ENCODE assay signal across 8 mouse cellular contexts in genomic region chrX:48054186-48055015, GRCm38 (mm10). TPM values are rescaled to one million over a fixed set of nuclear protein-coding genes. Genes with fewer than 3 reads are reported as not detected.
A peak's percentile ranks its signal among the peaks of the same experiment; 100 is the strongest.
DNase-seq lines count a peak whose midpoint lies in the region; ATAC-seq lines count a peak whose summit lies in the region.

No protein-coding gene starts in this region.

- H3K27ac ChIP-seq in embryonic facial prominence, embryonic 12.5 days: no peak overlapping the region
- H3K27ac ChIP-seq in heart, embryonic 10.5 days: no peak overlapping the region
- H3K27ac ChIP-seq in kidney, embryonic 16.5 days (ENCODE audit: low read length): no peak overlapping the region
- no peak overlapping the region for H3K27ac ChIP-seq in liver, embryonic 15.5 days (replicated peaks)

- H3K4me2 ChIP-seq in embryonic facial prominence, embryonic 12.5 days (replicated peaks): peak overlapping the region; percentile 50
- H3K4me2 ChIP-seq in kidney, embryonic 16.5 days (replicated peaks; ENCODE audit: low read depth, low read length): peak overlapping the region; percentile 66
- H3K4me2 ChIP-seq in liver, embryonic 15.5 days: peak overlapping the region; percentile 59

- H3K27me3 ChIP-seq in embryonic facial prominence, embryonic 12.5 days: no peaks in the 10 kb centered on the region
- H3K27me3 ChIP-seq in heart, embryonic 10.5 days (ENCODE audit: insufficient read depth, poor library complexity, severe bottlenecking): peaks cover 15% of the 10 kb centered on the region; the same call in 1 of the 2 replicates
- H3K27me3 ChIP-seq in kidney, embryonic 16.5 days (ENCODE audit: insufficient read depth, low read length): peaks cover 6% of the 10 kb centered on the region; the same call in 1 of the 2 replicates
- peaks cover 9% of the 10 kb centered on the region for H3K27me3 ChIP-seq in liver, embryonic 15.5 days

- H3K4me1 ChIP-seq in embryonic facial prominence, embryonic 12.5 days: no peaks in the 10 kb centered on the region
- no peaks in the 10 kb centered on the region for H3K4me1 ChIP-seq in heart, embryonic 10.5 days
- no peaks in the 10 kb centered on the region for H3K4me1 ChIP-seq in kidney, embryonic 16.5 days (ENCODE audit: insufficient read depth, low read length)
- no peaks in the 10 kb centered on the region for H3K4me1 ChIP-seq in liver, embryonic 15.5 days (replicated peaks)

- H3K36me3 ChIP-seq in embryonic facial prominence, embryonic 12.5 days: no peaks in the 10 kb centered on the region
- H3K36me3 ChIP-seq in heart, embryonic 10.5 days: no peaks in the 10 kb centered on the region
- no peaks in the 10 kb centered on the region for H3K36me3 ChIP-seq in kidney, embryonic 16.5 days (ENCODE audit: insufficient read depth, low read length)
- no peaks in the 10 kb centered on the region for H3K36me3 ChIP-seq in liver, embryonic 15.5 days (replicated peaks)

- no peaks in the 10 kb centered on the region for H3K9me3 ChIP-seq in embryonic facial prominence, embryonic 12.5 days
- no peaks in the 10 kb centered on the region for H3K9me3 ChIP-seq in heart, embryonic 10.5 days
- H3K9me3 ChIP-seq in kidney, embryonic 16.5 days (ENCODE audit: low read length): no peaks in the 10 kb centered on the region
- no peaks in the 10 kb centered on the region for H3K9me3 ChIP-seq in liver, embryonic 15.5 days (replicated peaks)

- H3K4me3 ChIP-seq in embryonic facial prominence, embryonic 12.5 days: peak overlapping the region; percentile 25; the same call in 1 of the 2 replicates
- peak overlapping the region; percentile 52 for H3K4me3 ChIP-seq in heart, embryonic 10.5 days
- H3K4me3 ChIP-seq in kidney, embryonic 16.5 days (ENCODE audit: low read length): peak overlapping the region; percentile 42
- H3K4me3 ChIP-seq in liver, embryonic 15.5 days (replicated peaks): peak overlapping the region; percentile 34

- H3K9ac ChIP-seq in embryonic facial prominence, embryonic 12.5 days: 0 out of 2 replicates have a peak overlapping the region, but pooled peaks have one; percentile 27
- peak overlapping the region; percentile 51 for H3K9ac ChIP-seq in kidney, embryonic 16.5 days (replicated peaks; ENCODE audit: low read length)
- H3K9ac ChIP-seq in liver, embryonic 15.5 days: no peak overlapping the region

- WGBS in embryonic facial prominence, embryonic 12.5 days: 33% methylated on average over 31 of the region's 31 CpGs
- WGBS in heart, embryonic 10.5 days: 32% methylated on average over 31 of the region's 31 CpGs
- 30% methylated on average over 31 of the region's 31 CpGs for WGBS in kidney, embryonic 16.5 days
- 21% methylated on average over 31 of the region's 31 CpGs for WGBS in liver, embryonic 15.5 days (ENCODE audit: insufficient replicate concordance)

- peak; percentile 44 to 57 for DNase-seq in B cell, adult 2 months
- peak; percentile 61 for DNase-seq in adrenal gland, postnatal 10 days
- DNase-seq in heart, embryonic 10.5 days (ENCODE audit: low spot score): peak; percentile 75
- DNase-seq in naive thymus-derived CD4-positive, alpha-beta T cell, adult 2 months (ENCODE audit: low read depth): peak; percentile 43
- peak; percentile 31 for DNase-seq in thymus, postnatal 14 days

- 0 out of 2 replicates have a peak, but pooled peaks have one; percentile 67 for ATAC-seq in embryonic facial prominence, embryonic 12.5 days (ENCODE audit: insufficient number of reproducible peaks, insufficient read depth, low FRiP score, low TSS enrichment)
- peak; percentile 83; the same call in 1 of the 2 replicates for ATAC-seq in kidney, embryonic 16.5 days (ENCODE audit: low FRiP score, low TSS enrichment)
- no peak for ATAC-seq in liver, embryonic 15.5 days (ENCODE audit: insufficient read depth)

RNA-seq across cellular contexts. Expression of gene Apln, which starts 19.7 kb away (rescaled TPM):
- 10 to 100 TPM; 10.1 to 17.0 TPM for total RNA-seq in adrenal gland, postnatal 10 days (2021)
- 5.7 and 6.2 TPM in 2 replicates for polyA plus RNA-seq in embryonic facial prominence, embryonic 12.5 days (2016; fragmentation: Nextera tagmentation; extraction: Ambion mirVana)
- polyA plus RNA-seq in heart, embryonic 10.5 days (2016; fragmentation: Nextera tagmentation; extraction: Ambion mirVana): 0.71 and 1.4 TPM in 2 replicates
- 6.2 and 7.1 TPM in 2 replicates for polyA plus RNA-seq in kidney, embryonic 16.5 days (2015; fragmentation: Nextera tagmentation; extraction: Ambion mirVana)
- polyA plus RNA-seq in liver, embryonic 15.5 days (2015; fragmentation: Nextera tagmentation; extraction: Ambion mirVana): 0.17 TPM in 2 replicates

RNA-seq across cellular contexts. Expression of gene Xpnpep2, which starts 54.1 kb away (rescaled TPM):
- total RNA-seq in adrenal gland, postnatal 10 days (2021): 1 to 10 TPM; 1.5 to 2.1 TPM
- polyA plus RNA-seq in embryonic facial prominence, embryonic 12.5 days (2016; fragmentation: Nextera tagmentation; extraction: Ambion mirVana): 3.6 and 3.8 TPM in 2 replicates
- 0.34 and 1.1 TPM in 2 replicates for polyA plus RNA-seq in heart, embryonic 10.5 days (2016; fragmentation: Nextera tagmentation; extraction: Ambion mirVana)
- polyA plus RNA-seq in kidney, embryonic 16.5 days (2015; fragmentation: Nextera tagmentation; extraction: Ambion mirVana): 7.8 and 8.3 TPM in 2 replicates
- polyA plus RNA-seq in liver, embryonic 15.5 days (2015; fragmentation: Nextera tagmentation; extraction: Ambion mirVana): 0.02 and 0.03 TPM in 2 replicates
